Mouse (Mus musculus) neural tube, embryonic 12.5 days (tissue): ENCODE data around the gene Pakap. TPM values are rescaled to one million over a fixed set of nuclear protein-coding genes. Genes with fewer than 3 reads are reported as not detected.

ENCODE experiments used
- ATAC-seq: fragments of 200-750 bp; cut with Nextera tagmentation; 2 replicates; pipeline ENCODE4 v1.8.0; 2017; ENCODE audit warnings: low read depth, mild to moderate bottlenecking, moderate TSS enrichment, moderate library complexity; ENCODE audit not compliant: low FRiP score
- H3K27ac ChIP-seq: fragments of 300-500 bp; sonication (generic); 2 replicates; pipeline ENCODE4 v1.5.1; 2016
- H3K27me3 ChIP-seq: fragments of 300-500 bp; sonication (generic); replicated peaks from 2 replicates; pipeline ENCODE4 v1.6.1; 2016; ENCODE audit warnings: mild to moderate bottlenecking
- H3K36me3 ChIP-seq: fragments of 300-500 bp; sonication (generic); 2 replicates; pipeline ENCODE4 v1.6.1; 2016; ENCODE audit warnings: mild to moderate bottlenecking
- H3K4me1 ChIP-seq: fragments of 300-500 bp; sonication (generic); 2 replicates; pipeline ENCODE4 v1.6.1; 2016
- H3K4me2 ChIP-seq: fragments of 300-500 bp; sonication (generic); replicated peaks from 2 replicates; pipeline ENCODE4 v1.6.1; 2016; ENCODE audit warnings: mild to moderate bottlenecking
- H3K4me3 ChIP-seq: fragments of 300-500 bp; sonication (generic); 2 replicates; pipeline ENCODE4 v1.5.1; 2016
- H3K9ac ChIP-seq: fragments of 300-500 bp; sonication (generic); 2 replicates; pipeline ENCODE4 v1.6.1; 2016; ENCODE audit warnings: mild to moderate bottlenecking
- H3K9me3 ChIP-seq: fragments of 300-500 bp; sonication (generic); 2 replicates; pipeline ENCODE4 v1.6.1; 2016; ENCODE audit warnings: mild to moderate bottlenecking
- WGBS: fragments of 180-500 bp; shearing (Covaris S2); methylation state at CpG from one replicate; pipeline ENCODE4 v1.1.7; 2016; 5-methylcytosine and 5-hydroxymethylcytosine counted together
- polyA plus RNA-seq: library from polyadenylated mRNA; unstranded; fragments of >200 nt; fragmentation: Nextera tagmentation; extraction: Ambion mirVana; gene quantifications from 2 replicates; pipeline ENCODE4 v1.2.1, GENCODE M21; 2016

The Pakap gene
- 16.6 and 16.7 TPM in 2 replicates for polyA plus RNA-seq

DNA sequence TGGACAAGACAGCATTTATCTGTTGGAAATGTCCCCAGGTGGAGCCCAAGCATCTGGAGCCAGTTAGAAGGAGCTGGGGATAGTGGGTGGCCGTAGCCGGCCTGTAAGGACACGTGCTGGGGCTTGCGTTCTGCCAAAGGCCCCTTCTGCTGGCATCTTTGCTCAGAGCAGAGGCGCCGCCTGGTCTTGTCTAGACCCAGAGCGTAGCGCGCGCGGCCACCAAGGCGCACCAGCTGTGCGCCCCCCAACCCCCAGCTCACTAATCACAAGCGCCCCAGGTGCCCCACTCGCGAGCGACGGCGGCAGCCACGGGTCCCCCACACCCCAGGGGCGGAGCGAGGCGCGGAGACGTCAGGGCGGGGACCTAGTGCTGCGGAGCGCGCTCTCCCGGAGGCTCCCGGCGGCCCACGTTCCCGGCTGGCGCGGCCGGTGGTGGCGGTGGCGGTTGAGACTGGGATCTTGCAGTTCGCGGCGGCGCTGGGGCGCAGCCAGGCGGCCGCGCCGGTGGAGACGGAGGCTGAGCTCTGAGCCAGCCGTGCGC lies at the start of gene Pakap:
Pakap (plus strand) TSS at position 514 of the 541 bp plus-strand sequence.
- Histone ChIP-seq H3K4me1 (peaks cover 14% of the 10 kb centered on the region), H3K4me2 (peak within 1 kb of the TSS; percentile 95), H3K27me3 (peaks cover 21% of the 10 kb centered on the region), H3K27ac (no peak within 1 kb of the TSS), H3K36me3 (no peaks in the 10 kb centered on the region), H3K9me3 (no peaks in the 10 kb centered on the region), H3K4me3 (peak within 1 kb of the TSS; percentile 49), H3K9ac (peak within 1 kb of the TSS; percentile 61)
- ATAC-seq, result peak; percentile 86
- under 1% methylated on average over 43 of the region's 51 CpGs for WGBS

GRCm38 (mm10) chr4:57523456-57523855 lies 44.5 kb upstream of the Pakap start:
- H3K9me3 ChIP-seq, result no peaks in the 10 kb centered on the region
- no peak overlapping the region for H3K27ac ChIP-seq
- H3K27me3 ChIP-seq, result no peaks in the 10 kb centered on the region
- H3K4me3 ChIP-seq, result no peak overlapping the region
- no peaks in the 10 kb centered on the region for H3K4me1 ChIP-seq
- WGBS, result 95% methylated on average over 15 of the region's 15 CpGs
- no peak overlapping the region for H3K4me2 ChIP-seq
- no peak overlapping the region for H3K9ac ChIP-seq
- no peaks in the 10 kb centered on the region for H3K36me3 ChIP-seq
- no peak for ATAC-seq

- Histone ChIP-seq H3K27ac (no peak overlapping the region), H3K27me3 (no peaks in the 10 kb centered on the region), H3K4me3 (no peak overlapping the region), H3K4me2 (no peak overlapping the region), H3K9ac (no peak overlapping the region), H3K36me3 (no peaks in the 10 kb centered on the region), H3K4me1 (no peaks in the 10 kb centered on the region), H3K9me3 (no peaks in the 10 kb centered on the region)
- 80% methylated on average over 3 of the region's 3 CpGs for WGBS
- ATAC-seq, result no peak
Measured at GRCm38 (mm10) chr4:57524461-57524860, 43.5 kb upstream of the Pakap start.

GRCm38 (mm10) chr4:57525221-57526011 lies 42.6 kb upstream of the Pakap start:
- Histone ChIP-seq H3K9ac (no peak overlapping the region), H3K9me3 (no peaks in the 10 kb centered on the region), H3K36me3 (no peaks in the 10 kb centered on the region), H3K4me3 (no peak overlapping the region), H3K4me2 (no peak overlapping the region), H3K4me1 (no peaks in the 10 kb centered on the region), H3K27me3 (no peaks in the 10 kb centered on the region), H3K27ac (no peak overlapping the region)
- 84% methylated on average over 9 of the region's 9 CpGs for WGBS
- no peak for ATAC-seq

GRCm38 (mm10) chr4:57528296-57528695 lies 39.7 kb upstream of the Pakap start:
- Histone ChIP-seq H3K4me2 (no peak overlapping the region), H3K9me3 (no peaks in the 10 kb centered on the region), H3K4me3 (no peak overlapping the region), H3K27me3 (no peaks in the 10 kb centered on the region), H3K36me3 (no peaks in the 10 kb centered on the region), H3K9ac (no peak overlapping the region), H3K27ac (no peak overlapping the region), H3K4me1 (no peaks in the 10 kb centered on the region)
- no peak for ATAC-seq

DNA sequence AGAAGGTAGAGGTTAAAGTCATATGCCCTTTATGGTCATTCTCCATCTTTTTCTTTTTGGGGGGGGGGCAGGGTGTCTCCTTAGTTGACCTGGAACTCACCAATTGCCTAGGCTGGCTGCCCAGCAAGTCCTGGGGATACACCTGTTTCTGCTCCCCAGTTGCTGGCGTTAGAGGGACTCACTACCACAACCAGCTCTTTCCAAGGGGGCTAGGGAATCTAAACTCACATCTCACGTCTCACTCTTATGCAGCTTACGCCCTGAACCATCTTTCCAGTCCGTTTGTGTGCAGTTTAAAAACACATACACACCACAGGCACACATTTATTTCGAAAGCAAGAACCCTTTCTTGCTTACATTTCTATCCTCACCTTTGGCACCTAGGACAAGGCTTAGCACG lies 34.3 kb upstream of the Pakap start:
- Histone ChIP-seq H3K9ac (no peak overlapping the region), H3K4me2 (no peak overlapping the region), H3K36me3 (no peaks in the 10 kb centered on the region), H3K9me3 (no peaks in the 10 kb centered on the region), H3K4me1 (0 out of 2 replicates have a peak, but pooled peaks cover 6% of the 10 kb centered on the region), H3K27ac (no peak overlapping the region), H3K27me3 (no peaks in the 10 kb centered on the region), H3K4me3 (no peak overlapping the region)
- ATAC-seq, result no peak
- 84% methylated on average over 6 of the region's 6 CpGs for WGBS

DNA sequence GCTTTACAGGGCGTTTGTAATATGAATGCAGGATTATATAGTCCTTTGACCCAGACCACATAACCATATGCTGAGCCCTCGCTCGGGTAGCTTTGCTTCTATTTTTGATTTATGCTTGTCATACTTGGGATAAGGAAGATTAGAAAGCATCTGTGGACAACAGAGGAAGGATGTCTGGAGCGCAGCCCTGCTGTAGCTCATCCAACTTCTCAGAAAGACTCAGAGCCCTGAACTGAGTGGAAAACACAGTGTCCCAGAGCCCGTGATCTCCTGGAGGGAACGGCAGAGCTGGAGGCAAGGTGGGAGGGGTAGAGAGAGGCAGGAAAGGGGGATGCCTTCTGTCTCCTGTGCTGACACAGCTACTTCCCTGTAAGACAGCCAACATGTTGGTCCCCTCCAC lies 33.7 kb upstream of the Pakap start:
- Histone ChIP-seq H3K27me3 (no peaks in the 10 kb centered on the region), H3K27ac (no peak overlapping the region), H3K4me3 (no peak overlapping the region), H3K4me2 (no peak overlapping the region), H3K9me3 (no peaks in the 10 kb centered on the region), H3K9ac (no peak overlapping the region), H3K36me3 (no peaks in the 10 kb centered on the region), H3K4me1 (0 out of 2 replicates have a peak, but pooled peaks cover 6% of the 10 kb centered on the region)
- WGBS, result 73% methylated on average over 6 of the region's 6 CpGs
- ATAC-seq, result no peak

DNA sequence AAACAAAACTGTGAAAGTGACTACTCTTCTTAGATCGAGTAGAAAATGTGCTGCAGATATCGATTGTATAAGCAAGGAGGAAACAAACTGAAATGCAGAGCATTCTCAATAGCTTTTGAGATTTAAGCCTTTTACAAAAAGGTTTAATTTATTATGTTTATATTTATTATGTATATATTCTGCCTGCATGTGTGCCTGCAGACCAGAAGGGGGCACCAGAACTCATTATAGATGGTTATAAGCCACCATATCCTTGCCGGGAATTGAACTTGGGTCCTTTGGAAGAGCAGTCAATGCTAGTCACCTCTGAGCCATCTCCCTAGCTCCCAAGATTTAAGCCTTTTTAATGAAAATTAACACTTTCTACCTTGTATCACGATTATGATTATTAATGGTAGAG lies 32.9 kb upstream of the Pakap start:
- no peaks in the 10 kb centered on the region for H3K36me3 ChIP-seq
- no peak for ATAC-seq
- no peak overlapping the region for H3K9ac ChIP-seq
- H3K27me3 ChIP-seq, result no peaks in the 10 kb centered on the region
- 0 out of 2 replicates have a peak, but pooled peaks cover 6% of the 10 kb centered on the region for H3K4me1 ChIP-seq
- H3K4me2 ChIP-seq, result no peak overlapping the region
- H3K4me3 ChIP-seq, result no peak overlapping the region
- H3K9me3 ChIP-seq, result no peaks in the 10 kb centered on the region
- H3K27ac ChIP-seq, result no peak overlapping the region
- WGBS, result 91% methylated on average over 4 of the region's 4 CpGs

DNA sequence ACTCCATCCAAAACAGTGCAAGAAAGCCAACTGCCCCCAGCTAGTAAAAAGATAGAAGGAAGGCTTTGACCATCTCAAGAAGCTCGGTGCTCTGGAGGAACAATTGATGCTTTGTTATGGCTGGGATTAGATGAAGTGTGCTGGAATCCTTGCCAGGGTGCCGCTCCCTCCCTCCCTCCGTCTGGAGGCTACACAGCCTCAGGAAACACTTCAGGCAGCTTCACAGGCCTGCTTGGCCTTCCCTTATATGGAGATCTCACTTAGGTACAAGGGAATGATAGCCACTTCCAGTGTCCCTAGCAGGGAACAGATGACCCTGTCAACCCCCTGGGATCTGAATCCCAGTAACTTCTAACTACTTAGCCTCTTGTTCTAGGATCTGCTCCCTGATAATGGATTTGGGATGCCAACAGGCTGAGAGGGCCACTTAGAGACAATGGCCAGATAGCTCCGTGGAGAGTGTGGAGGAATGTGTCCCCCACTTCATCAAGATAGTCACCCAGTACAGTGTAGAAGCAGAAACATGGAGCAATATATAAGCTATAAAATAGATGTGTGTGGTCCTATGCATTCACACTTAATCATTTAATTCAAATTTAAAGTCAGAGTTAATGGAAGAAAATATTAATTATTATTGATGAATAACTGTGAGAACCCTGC lies 29.8 kb upstream of the Pakap start:
- no peak overlapping the region for H3K9ac ChIP-seq
- 25% methylated on average over 4 of the region's 4 CpGs for WGBS
- no peak overlapping the region for H3K27ac ChIP-seq
- H3K9me3 ChIP-seq, result no peaks in the 10 kb centered on the region
- 0 out of 2 replicates have a peak, but pooled peaks cover 6% of the 10 kb centered on the region for H3K4me1 ChIP-seq
- H3K27me3 ChIP-seq, result no peaks in the 10 kb centered on the region
- H3K4me2 ChIP-seq, result no peak overlapping the region
- H3K4me3 ChIP-seq, result no peak overlapping the region
- no peak for ATAC-seq
- H3K36me3 ChIP-seq, result no peaks in the 10 kb centered on the region

DNA sequence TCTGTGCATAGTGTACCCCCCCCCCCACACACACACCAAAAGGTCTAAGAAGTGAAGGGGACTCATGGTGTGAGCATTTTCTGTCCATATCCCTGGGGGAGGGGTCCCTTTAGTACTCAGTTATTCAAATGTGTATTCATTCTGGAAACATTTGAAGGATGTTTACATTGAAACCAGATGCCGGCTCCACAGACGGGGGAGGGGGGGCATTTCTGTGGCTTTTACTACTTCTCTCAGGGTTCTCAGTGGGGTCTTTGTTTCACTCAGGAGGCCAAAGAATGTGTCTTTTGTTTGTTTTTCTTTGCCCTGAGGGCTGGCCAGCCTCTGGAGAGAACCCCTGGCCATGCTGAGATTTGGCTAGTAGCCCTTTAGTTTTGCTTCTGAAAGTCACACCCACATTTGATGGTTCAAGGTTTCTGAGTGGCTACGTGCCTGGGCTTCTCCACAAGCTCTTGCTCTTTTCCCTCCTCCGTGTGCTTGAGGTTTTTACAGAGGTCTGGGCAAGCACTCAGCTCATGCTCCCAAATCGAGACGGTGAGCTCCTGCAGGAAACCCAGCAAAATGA lies 24.2 kb upstream of the Pakap start:
- WGBS, result 6% methylated on average over 6 of the region's 6 CpGs
- Histone ChIP-seq H3K27ac (0 out of 2 replicates have a peak overlapping the region, but pooled peaks have one; percentile 7), H3K36me3 (no peaks in the 10 kb centered on the region), H3K27me3 (no peaks in the 10 kb centered on the region), H3K4me3 (no peak overlapping the region), H3K4me2 (peak overlapping the region; percentile 25; the same call in 1 of the 2 replicates), H3K9me3 (no peaks in the 10 kb centered on the region), H3K4me1 (peaks cover 8% of the 10 kb centered on the region; the same call in 1 of the 2 replicates), H3K9ac (no peak overlapping the region)
- ATAC-seq, result peak; percentile 53

GRCm38 (mm10) chr4:57547785-57548184 lies 20.2 kb upstream of the Pakap start:
- Histone ChIP-seq H3K4me2 (no peak overlapping the region), H3K36me3 (no peaks in the 10 kb centered on the region), H3K27ac (no peak overlapping the region), H3K4me1 (peaks cover 11% of the 10 kb centered on the region; the same call in 1 of the 2 replicates), H3K9ac (no peak overlapping the region), H3K9me3 (no peaks in the 10 kb centered on the region), H3K27me3 (no peaks in the 10 kb centered on the region), H3K4me3 (no peak overlapping the region)
- 88% methylated on average over 7 of the region's 7 CpGs for WGBS
- no peak for ATAC-seq

DNA sequence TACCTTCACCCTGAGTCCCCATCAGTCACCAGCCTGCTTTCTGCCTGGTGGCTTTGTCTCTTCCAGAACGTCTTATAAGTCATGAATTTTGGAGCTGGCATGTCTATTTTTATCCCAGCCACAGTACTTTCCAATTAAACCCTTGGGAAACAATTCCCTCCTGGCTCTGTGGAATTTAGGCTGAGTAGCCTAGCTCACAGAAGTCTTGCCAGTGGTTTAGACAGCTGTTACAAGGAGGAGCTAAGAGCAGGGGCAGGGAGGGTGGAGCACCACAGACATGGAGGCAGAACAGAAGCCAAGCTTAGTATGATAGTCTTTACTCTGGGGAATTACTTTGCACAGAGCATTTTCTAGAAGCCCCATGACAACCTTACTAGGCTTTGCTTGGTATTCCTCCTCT lies 17.8 kb upstream of the Pakap start:
- no peak overlapping the region for H3K4me2 ChIP-seq
- no peak overlapping the region for H3K4me3 ChIP-seq
- H3K9me3 ChIP-seq, result no peaks in the 10 kb centered on the region
- WGBS, result 26% methylated on average over 1 of the region's 1 CpGs
- no peaks in the 10 kb centered on the region for H3K36me3 ChIP-seq
- H3K27me3 ChIP-seq, result no peaks in the 10 kb centered on the region
- 0 out of 2 replicates have a peak, but pooled peaks cover 3% of the 10 kb centered on the region for H3K4me1 ChIP-seq
- no peak overlapping the region for H3K9ac ChIP-seq
- no peak overlapping the region for H3K27ac ChIP-seq
- ATAC-seq, result no peak
